Mouse (Mus musculus): Measurements from ENCODE around the gene Mab21l3.
A peak's percentile ranks its signal among the peaks of the same experiment; 100 is the strongest.

Mab21l3 gene

DNA sequence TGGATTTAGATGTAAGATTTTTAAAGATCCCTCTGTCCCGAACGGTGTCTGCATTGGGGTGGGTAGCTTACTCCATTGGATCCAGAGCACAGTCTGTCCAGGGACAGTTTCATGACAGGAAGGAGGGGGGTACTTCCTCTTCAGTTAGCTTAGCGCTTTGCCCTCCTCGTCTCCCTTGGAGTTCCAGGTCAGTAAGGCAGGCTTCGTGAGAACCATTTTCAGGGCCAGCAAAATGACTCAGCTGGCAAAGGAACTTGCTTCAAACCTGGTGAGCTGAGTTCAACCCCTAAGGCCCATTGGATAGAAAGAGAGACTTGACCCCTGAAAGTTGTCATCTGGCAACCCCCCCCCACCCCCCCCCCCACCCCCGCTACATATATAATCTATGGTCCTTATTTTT is 46.0 kb downstream of the Mab21l3 start:
- no peak for ATAC-seq (ENCODE audit: low TSS enrichment)

- ATAC-seq (ENCODE audit: low TSS enrichment) = no peak
These were observed 48.2 kb downstream of the Mab21l3 start for GRCm38 (mm10) chr3:101800596-101801018.

- ATAC-seq (ENCODE audit: low TSS enrichment) = no peak
These were observed 48.7 kb downstream of the Mab21l3 start for GRCm38 (mm10) chr3:101799852-101800595.

GRCm38 (mm10) chr3:101797830-101798709 is 50.7 kb downstream of the Mab21l3 start:
- ATAC-seq (ENCODE audit: low TSS enrichment) = no peak

- 0 out of 2 replicates have a peak, but pooled peaks have one; percentile 8 for ATAC-seq (ENCODE audit: low TSS enrichment)
These were observed 52.5 kb downstream of the Mab21l3 start for GRCm38 (mm10) chr3:101796212-101796611.

DNA sequence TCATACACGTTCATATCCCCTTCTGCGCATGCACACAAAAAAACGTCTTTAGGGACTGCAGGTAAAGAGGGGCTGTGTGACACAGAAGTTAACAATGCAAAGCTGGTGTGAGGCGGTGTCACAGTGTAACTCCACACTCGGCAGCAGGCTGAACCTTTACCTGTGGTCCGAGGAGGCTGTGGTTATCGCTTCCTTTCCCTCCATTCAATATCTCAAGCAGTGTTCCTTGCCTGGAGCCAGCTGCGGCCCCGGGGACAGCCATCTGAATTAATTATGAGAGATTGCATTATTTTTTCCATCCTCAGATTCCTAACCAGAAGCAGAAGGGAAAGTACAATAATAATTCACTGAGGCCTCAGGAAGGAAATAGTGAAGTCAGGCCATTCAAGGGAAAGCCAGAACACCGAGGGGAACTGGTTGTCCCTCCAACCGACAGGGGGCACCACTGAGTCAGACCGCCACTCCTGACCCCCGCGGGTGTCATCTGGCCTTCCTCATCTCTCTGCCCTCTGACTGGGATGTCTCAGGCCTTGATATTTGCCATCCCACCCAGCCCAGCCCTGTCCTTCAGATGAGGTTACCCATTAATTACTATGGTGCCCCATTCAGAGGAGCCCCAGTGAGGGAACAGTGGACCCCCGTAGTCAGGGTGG is 53.2 kb downstream of the Mab21l3 start:
- ATAC-seq (ENCODE audit: low TSS enrichment) = no peak

DNA sequence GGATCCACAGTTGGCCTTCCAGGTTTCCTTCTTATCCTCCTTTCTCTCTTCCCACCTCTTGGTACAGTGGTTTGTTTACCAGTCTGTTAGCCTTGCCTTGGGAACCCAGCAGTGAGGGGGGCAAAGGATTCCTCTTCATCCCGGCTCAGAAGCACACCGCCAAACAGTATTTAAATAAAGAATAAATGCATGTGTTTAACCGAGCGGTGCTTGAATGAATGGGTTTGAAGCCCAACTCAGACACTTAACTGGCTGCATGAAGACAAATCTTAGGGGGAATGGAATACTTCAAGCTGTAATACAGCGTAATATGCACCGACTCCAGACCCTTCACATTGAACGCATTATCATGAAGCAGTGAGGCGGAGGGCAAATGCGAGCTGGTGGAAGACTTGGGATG is 54.1 kb downstream of the Mab21l3 start:
- ATAC-seq (ENCODE audit: low TSS enrichment) = no peak; the same call in 1 of the 2 replicates

DNA sequence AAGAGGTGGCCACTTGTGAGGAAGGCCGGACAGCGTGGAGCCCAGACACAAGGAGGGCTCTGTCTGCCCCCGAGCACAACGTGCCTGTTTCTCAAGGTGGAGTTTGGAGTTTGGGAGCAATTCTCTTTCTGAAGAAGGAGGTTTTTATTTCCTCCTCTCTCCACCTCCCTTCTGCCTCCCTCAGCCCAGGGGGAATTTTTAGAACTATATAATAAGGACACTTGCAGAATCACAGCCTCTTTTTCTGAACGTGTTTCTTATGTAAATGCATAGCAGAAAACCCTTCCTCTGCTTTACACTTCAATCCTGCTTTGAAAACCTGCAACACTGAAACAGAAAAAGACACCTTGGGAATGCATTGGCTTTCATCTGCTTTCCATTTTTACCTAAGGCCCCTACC is 54.7 kb downstream of the Mab21l3 start:
- peak; percentile 87 for ATAC-seq (ENCODE audit: low TSS enrichment)

- no peak for ATAC-seq (ENCODE audit: low TSS enrichment)
These were observed 56.6 kb downstream of the Mab21l3 start for GRCm38 (mm10) chr3:101792191-101792590.

- no peak for ATAC-seq (ENCODE audit: low TSS enrichment)
These were observed 63.9 kb downstream of the Mab21l3 start for GRCm38 (mm10) chr3:101784768-101785424.

- no peak for ATAC-seq (ENCODE audit: low TSS enrichment)
These were observed 65.0 kb downstream of the Mab21l3 start for GRCm38 (mm10) chr3:101783793-101784192.

DNA sequence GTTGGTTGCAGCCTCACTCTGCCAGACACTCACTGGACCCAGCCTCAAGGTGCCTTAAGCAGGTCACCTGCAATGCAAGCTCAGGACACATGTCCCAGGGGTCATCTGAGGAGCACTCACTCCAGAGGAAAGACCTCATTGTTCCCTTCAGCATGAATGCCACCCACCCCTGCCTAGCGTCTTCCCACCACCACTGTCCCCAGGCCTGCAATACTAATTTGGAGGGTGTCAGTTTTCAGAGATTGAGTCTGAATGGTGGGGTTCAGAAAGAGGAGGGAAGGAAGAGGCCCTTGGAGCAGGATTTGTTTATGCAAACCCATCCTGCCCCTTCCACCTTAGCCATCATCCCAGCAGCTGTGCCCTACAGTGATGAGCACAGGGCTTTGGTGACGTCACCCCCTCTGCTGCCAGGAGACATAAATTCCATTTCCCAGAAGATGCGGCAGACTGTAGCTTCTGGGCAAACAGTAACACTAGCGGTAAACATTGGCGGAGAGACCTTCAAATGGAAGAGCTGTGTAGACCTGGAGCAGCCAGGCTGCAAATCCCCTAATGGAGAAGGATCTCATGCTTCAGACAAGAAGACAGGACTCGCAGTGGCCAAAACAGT is 67.8 kb downstream of the Mab21l3 start:
- peak; percentile 72 for ATAC-seq (ENCODE audit: low TSS enrichment)

DNA sequence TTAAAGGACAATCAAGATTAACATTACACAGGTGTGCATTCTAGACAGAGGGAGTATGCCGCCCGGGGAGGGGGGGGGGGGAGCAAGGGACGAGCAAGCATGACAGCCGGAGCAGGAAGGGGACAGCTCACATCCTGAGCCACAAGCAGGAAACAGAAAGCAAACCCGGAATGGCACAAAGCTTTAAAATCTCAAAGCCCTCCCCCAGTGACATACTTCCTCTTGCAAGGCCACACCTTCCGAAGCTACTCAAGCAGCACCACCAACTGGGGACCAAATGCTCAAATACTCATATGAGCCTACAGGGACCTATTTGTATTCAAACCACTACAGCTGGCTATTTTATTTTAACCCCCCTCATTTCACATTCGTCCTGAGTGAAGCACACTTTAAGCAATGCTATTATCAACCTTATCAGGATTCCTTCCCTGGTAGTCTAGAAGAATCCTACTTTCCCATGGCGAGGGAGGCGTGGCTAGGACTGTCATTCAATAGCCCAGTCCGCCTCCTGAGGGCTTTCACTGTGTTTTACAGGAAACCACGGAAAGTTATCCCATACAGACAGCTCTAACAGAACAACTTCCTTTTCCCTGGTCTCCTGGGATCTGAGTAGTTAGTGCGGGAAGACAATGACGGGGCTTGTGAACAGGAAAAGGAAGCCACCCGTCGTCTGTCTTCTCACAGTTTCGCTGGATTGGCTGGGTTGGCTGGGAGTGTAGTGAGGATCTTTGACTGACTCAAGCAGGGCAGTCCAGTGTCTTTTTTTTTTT is 69.7 kb downstream of the Mab21l3 start:
- ATAC-seq (ENCODE audit: low TSS enrichment) = no peak

DNA sequence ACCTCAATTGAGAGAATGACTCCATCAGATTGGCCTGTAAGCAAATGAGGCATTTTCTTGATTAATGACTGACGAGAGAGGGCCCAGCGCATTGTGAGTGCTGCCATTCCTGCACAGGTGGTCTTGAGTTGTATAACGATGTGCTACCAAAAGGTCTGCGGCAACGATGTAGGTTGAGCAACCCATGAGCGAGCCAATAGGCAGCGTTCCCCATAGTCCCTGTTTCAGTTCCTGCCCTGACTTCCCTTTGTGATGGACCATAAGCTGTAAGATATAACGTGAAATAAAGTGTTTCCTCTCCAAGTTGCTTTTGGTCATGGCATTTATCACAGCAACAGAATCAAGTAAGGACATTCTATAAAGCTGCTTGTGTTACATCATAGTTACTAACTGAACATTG is 73.0 kb downstream of the Mab21l3 start:
- no peak for ATAC-seq (ENCODE audit: low TSS enrichment)

DNA sequence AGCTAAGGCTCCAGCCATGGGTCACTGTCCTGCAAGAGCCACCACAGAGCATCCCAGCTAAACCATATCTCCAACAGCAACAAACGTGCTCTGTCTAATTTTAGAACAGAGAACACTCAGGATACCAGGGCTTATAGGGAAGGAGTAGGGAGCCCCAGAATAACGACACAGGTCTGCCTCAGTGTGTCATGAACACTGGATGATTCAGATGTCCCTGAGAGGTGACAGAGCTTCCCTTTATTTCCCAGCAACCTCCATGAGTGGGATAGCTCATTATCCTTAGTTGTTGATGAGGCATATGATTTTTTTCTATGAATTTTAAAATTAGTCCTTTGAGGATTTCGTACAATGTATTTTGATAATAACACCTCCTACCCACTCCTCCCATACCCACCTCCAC is 78.2 kb downstream of the Mab21l3 start:
- peak; percentile 86 for ATAC-seq (ENCODE audit: low TSS enrichment)

DNA sequence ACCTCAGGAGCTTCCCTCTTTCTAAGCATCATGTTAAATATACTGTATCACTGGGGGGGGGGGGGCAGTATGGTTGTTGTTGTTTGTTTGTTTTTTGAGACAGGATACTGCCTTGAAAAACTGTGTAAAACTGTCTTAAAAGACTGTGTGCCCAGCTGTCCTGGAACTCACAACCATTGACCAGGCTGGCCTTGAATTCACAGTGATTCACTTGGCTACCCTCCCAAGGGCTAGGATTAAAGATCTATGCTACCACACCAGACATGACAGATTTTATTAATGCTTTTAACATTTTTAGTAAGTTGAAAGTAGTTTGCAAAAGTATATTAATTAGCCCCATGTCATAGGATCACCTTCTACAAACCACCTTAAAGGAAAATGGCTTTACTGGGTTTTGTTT is 85.2 kb downstream of the Mab21l3 start:
- no peak for ATAC-seq (ENCODE audit: low TSS enrichment)
